Mouse (Mus musculus): ENCODE results near the gene Lmna. TPM values are rescaled to one million over a fixed set of nuclear protein-coding genes. Genes with fewer than 3 reads are reported as not detected.

The Lmna gene
- total RNA-seq, 2 experiments from 2014 or later, result 109 to 113 TPM

DNA sequence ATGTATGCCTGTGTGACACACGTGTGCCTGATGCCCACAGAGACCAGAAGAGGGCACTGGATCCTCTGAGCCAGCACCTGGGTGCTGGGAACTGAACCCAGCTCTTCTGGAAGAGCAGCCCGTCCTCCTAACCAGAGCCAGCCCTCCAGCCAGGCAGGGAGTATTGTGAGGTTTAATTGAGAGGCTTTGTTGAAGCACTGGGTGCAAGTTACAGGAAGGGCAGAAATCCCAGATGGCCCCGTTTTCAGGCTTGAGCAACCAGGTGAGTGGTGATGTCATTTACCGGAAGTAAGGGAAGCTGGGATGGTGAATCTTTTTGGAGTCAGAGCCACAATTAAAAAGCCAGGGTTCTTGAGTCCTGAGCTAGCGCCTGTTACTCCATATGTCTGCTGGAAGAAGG is 15.3 kb upstream of the Lmna start:
- DNase-seq (ENCODE audit: low spot score in 2 of 2), result no peak

DNA sequence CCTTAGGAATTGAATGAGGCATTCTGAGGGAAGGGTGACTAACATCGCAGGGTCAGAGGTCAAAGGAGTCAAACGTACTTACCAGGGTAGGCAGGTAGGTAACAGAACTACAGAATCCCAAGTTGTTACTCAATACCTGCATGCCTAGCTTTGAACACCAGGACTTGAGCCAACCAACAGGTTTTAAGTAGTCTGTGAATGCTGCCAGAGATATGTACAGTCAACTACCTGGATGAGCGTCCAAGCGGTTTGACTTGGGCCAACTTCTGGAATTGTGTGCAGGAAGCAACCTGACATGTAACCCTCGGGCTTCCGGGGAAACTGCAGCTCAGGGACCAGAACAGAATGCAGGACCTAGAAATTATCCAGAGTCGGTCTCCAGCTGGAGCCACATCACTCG is 13.3 kb upstream of the Lmna start:
- DNase-seq (ENCODE audit: low spot score in 2 of 2), result no peak

DNA sequence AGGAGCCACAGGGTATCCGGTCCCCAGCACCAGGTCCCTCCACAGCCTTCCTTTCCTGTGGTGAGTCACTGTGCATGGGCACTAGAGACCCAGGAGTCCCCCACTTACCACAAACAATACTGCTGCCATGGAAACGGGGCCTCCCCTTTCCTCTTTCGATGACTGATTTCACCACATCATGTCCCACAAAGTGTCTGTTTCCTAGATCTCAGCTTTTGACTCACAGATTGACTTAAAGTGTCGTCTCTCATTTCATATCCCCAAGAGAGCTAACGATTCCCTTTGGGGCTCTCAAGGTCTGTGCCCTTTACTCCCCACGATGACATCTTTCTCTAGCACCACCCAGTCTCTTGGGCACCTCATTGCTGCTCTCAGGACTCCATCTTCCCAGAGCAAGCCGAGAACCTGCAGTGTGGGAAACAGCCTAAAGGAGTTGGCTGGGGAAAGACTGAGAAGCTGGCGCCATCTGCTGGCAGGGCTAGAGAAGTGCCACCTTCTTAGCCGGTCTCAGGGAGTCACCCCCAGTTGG is 12.1 kb upstream of the Lmna start:
- peak in 1 of 2 experiments; percentile 69 for DNase-seq (ENCODE audit: low spot score in 2 of 2)

DNA sequence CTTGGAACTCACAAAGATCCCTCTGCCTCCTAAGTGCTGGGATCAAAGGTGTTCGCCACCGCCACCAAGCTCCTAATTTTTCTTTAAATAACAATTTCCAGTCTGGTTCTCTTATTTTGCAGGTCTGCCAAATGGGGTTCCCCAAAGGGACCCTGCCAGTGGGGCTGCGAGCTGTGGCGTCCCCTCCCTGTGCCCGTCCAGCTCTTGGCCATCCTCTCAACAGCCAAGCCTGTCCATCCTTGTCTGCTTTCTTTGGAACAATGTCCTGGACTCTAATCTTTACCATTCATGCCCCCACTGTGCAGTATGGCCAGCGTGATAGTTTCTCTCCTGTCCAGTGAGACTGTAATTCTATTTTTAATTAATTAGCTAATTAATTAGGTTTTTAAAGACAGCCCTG is 11.4 kb upstream of the Lmna start:
- no peak for DNase-seq (ENCODE audit: low spot score in 2 of 2)

DNA sequence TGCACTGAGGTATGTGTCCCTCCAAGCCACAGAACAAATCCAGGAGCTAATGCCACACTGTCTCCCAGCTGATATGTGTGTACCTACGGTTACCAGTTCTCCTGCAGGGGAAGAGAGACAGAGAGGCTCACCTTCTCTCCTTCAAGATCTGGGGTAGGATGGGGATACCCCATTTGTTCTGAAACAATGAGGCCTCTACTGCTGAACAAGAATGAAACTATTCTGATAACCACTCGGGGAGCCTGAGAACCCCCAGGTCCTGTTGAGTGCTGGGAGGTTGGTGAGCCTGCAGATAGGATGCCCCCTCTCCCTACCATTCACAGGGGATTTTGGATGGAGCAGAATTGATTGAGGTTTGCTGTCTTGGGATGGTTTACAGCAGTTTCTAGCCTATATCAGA is 10.3 kb upstream of the Lmna start:
- no peak for DNase-seq (ENCODE audit: low spot score in 2 of 2)

DNA sequence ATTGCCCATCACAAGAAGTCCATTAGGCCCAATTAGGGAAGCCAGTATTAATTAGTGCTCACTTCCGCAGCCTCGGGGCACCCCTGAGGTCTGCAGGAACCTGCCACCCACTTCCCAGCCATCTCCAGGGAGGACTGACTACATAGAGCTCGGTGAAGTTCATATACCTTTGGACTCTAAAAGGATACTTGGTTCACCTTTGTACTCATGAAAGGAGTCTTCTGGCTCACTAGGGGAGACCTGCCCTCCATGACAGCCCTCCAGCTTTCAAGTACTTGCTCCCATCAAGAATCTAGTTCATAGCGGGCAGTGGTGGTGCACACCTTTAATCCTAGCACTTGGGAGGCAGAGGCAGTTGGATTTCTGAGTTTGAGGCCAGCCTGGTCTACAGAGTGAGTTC is 8.7 kb upstream of the Lmna start:
- DNase-seq (ENCODE audit: low spot score in 2 of 2), result no peak

DNA sequence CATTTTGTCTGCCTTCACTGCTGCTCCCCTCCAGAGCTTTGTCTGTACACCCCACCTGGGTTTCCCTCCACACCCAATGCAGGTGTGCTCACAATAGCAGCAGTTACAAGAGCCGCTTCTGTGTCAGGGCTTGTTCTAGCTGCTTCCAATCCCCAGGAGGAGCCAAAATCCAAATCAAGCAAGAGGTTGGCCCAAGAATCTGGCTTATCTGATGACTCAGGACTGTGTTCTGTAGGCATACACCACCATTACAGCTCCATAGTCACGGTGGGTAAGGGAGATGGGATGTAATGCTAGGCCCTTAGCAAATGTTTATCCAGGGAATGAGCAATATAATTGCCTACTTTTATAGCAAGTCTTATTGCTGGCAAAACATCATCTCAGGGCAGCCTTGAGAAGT is 6.7 kb upstream of the Lmna start:
- no peak for DNase-seq (ENCODE audit: low spot score in 2 of 2)

DNA sequence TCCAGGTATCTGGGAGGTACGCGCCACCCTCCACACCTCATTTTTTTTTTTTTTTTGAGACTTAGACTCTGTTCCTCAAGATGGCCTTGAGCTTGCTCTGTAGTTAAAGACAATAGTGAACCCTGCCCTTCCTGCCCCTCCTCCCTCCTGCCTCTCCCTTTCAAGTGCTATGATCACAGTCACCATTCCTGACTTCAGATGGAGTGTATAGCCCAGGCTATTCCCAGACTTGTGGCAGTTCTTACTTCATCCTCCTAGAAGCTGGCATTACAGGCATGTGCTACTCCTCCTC is 5.3 kb upstream of the Lmna start:
- no peak for DNase-seq (ENCODE audit: low spot score in 2 of 2)

DNA sequence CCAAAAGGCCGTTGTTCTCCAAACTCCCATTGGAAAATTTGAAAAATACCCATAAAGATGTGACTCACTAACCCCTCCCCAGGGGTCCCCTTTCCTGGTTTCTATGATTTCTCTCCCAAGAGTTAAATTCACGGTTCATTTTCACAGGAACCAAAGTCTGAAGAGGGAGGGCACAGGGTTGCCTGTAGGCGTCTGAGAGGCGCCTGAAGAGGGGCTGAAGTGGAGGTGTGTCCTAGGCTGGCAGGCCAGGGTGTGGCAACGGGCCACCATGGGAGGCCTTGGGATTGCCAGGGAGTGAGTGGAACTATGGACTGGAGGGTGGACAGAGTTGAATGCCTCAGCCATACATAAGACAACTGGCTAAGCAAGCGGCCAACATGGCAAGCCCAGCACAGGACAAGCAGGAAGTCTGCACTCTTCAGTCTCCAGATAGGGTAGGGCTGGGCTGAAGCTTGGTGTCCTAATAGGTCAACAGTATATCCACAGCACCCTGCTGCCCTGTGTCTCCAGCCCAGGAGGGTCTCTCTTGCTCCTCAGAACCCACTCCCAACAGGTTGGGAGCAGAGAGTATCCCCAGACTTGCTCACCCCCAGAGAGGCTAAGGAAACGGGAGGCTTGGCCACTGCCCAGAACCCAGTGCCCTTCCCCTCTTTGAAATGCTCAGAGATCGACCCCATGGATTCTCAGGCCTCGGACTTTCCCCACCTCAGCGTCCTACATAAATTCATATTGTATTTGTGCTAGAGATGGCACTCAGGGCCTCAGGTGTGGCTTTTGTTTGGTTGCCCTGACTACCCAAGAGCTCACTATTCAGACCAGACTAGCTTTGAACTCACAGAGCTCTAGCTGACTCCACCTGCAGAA is 4.7 kb upstream of the Lmna start:
- DNase-seq (ENCODE audit: low spot score in 2 of 2), result no peak

DNA sequence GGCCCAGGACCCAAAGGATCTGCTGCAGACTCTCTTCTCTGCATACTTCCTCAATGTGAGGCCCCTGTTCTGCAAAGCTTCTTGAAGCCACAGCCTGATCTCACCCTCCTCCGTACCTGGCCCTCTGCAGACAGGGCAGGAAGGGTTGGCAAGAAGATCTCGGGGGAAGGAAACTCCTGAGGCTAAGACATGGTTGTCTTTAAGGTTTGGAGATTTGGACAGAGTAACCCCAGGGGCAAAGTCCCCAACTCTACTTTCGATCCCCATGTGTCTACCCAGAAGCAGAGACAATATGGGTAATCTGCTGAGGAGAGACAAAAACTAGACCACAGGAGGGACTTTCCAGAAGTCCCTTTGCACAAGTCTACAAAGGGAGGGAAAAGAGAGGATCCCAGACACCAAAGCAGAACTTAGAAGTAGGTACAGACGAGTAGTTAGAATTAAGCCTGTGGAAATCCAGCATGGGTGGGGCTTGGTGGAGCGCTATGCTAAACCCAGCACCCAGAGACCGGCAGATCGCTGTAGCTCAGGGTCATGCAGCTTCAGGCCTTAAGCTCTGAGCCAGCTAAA is 3.9 kb upstream of the Lmna start:
- no peak for DNase-seq (ENCODE audit: low spot score in 2 of 2)

DNA sequence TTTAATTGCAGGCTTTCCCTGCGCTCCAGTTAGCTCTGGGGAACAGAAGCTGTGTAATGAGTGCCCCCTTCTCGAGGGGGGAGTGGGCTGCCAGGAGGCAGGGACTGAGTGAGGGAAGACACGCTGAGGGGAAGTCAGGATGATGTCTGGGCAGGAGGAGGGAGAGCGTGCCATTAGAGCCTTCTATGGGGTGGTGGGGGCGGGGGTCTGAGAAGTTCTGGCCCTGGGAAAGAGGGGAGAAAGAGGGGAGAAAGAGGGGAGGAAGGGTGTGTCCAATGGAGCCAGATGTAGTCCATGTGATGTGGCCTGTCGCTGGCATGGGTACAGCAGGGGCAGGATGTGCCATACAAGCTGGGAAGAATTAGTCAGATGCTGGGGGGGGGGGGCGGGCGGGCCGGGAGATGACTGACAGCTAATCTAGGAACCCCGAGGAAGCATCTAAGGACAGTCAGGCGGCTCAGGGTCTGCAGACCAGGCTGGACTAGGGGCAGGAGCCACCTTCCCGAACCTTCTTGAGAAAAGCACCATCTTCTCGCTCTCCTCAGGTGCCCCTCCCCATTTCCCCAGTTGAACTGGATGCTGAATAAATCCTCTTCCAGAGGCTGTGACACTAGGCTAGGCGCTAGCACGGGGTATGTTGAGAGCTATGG is 3.3 kb upstream of the Lmna start:
- DNase-seq (ENCODE audit: low spot score in 2 of 2), result no peak

DNA sequence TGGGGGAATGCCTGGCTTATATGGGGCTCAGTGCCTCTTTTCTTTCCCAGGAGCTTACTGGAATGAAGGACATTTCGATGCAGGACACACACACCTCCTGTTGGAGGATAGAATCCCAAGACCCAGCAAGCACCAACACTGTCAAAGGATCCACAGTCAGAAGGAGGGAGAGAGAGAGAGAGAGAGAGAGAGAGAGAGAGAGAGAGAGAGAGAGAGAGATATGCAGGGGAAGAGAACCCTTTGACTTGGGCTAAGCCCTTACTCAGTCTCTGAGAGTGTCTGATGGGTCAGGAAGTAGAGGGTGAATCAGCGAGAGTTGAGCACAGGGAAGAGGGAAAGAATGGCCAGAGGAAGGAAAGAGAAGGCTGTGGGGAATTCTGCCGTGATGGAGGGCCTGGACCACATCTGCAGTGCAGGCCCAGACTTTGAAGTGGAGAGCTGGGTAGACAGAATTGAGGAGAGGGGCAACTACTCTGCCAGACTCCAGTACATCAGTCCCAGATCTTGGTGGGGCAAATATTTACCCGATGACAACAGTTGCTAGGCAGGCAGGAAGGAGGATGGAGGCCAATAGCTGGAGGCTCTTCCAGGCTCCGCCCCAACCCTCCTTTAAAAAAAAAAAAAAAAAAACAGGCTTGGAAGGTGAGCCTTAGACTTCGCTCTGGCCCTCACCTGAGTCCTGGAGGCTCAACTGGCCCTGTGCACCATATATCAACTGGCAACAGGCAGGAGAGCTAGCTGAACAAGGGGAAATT is 2.6 kb upstream of the Lmna start:
- no peak for DNase-seq (ENCODE audit: low spot score in 2 of 2)

DNA sequence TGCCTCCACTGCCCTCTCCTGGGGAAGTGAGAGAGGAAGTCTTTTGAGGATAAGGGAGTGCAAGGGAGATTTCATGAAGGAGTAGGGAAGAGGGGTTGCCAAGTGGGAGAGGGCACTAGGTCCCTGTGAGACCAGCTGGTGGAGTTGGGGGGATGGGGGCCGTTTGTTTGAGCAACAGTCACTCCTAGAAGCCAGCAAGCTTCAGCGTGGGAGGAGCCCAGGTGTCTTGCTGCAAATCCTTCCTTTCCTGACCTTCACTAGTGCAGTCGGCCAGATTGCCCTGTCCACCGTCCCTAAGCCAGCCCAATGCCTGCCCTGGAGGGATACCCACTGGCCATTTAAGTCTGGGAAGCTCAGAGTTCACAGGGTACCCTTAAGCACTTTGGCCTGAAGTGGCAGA is 1.8 kb upstream of the Lmna start:
- DNase-seq (ENCODE audit: low spot score in 2 of 2), result no peak

DNA sequence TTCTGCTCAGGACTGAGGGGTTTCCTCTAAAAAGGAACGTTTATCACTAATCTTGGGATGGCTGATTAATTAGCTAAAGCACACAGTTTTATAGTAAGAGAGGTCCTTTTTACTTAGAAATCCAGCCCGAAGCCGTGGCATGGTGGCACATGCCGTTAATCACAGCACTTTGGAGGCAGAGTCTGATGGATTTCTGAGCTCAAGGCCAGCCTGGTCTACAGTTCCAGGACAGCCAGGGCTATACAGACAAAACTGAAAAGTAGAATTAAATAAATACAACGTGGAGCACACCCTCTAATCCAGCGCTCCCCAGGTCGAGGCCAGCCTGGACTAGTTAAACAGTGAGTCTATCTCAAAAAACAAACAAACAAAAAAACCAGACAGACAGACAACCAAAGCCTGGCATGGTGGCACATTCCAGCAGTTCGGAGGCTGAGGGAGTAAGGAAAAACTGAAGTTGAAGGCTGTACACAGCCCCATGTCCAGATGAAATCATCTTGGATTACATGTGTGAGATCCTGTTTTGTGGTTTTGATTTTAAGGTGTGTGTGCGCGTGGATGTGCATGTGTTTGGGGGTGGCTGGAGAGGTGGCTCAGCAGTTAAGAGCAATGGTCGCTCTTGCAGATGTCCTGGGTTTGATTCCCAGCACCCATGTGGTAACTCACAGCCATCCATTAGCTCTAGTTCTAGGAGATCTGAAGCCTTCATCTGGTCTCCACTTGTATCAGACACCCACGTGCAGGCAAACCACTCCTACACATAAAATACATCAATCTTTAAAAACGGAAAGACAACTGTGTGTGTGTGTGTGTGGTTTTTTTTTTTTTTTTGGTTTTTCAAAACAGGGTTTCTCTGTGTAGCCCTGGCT is 899 bp upstream of the Lmna start:
- DNase-seq (ENCODE audit: low spot score in 2 of 2), result no peak

DNA sequence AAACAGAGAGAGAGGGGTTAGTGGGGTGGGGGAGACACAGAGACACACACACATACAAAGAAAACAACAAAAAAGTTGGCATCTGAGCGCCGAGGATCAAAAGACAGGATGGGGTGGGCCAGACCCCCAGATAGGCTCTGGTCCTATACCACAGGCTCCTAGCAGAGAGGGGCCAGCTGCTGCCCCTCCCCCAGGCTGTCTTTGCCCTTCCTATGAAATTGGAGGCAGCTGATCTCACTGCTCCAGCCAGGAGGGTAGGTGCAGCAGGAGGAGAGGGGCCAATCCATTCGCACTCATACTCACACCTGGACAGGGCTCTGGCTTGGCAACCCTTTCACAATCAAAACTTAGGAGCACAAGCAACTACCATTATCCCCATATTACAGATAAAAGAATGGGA is 506 bp downstream of the Lmna start:
- no peak for DNase-seq (ENCODE audit: low spot score in 2 of 2)

DNA sequence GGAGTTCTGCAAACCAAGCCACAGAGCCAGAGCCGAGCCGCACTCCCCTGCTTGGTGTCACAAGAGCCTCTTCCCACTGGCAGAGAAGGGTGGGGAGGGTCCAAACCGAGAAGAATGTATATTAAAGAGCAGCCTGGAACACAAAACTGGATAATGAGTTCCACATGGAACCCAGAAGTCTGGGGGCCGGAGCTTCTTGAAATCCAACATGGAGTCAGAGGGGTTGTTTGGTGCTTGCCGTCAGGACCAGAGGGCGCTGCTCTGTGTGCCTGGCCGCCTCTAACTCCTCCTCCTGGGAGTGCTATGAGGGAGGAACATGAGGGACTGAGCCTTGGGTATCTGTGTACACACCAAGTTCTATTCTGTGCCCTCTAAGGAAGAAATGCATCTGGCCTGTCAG is 4.0 kb downstream of the Lmna start:
- no peak for DNase-seq (ENCODE audit: low spot score in 2 of 2)

DNA sequence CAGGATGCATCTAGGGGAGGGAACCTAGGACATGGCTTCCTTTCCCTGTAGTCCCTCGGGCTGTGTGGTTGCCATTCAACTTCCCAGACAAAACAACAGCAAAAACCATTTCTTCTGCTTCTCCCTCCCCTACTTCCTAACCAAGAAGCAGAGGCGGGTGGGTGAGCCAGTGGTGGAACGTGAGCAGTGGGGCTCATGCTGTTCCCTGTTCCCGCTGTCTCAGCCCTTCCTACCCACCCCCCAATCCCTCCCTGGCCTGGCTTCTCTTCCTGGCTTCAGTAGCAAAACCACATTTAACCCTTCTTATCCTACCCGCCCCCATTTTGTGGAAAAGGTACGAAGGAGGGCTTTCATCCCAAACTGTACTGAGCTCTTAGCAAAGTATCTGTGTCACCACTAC is 4.7 kb downstream of the Lmna start:
- no peak for DNase-seq (ENCODE audit: low spot score in 2 of 2)

DNA sequence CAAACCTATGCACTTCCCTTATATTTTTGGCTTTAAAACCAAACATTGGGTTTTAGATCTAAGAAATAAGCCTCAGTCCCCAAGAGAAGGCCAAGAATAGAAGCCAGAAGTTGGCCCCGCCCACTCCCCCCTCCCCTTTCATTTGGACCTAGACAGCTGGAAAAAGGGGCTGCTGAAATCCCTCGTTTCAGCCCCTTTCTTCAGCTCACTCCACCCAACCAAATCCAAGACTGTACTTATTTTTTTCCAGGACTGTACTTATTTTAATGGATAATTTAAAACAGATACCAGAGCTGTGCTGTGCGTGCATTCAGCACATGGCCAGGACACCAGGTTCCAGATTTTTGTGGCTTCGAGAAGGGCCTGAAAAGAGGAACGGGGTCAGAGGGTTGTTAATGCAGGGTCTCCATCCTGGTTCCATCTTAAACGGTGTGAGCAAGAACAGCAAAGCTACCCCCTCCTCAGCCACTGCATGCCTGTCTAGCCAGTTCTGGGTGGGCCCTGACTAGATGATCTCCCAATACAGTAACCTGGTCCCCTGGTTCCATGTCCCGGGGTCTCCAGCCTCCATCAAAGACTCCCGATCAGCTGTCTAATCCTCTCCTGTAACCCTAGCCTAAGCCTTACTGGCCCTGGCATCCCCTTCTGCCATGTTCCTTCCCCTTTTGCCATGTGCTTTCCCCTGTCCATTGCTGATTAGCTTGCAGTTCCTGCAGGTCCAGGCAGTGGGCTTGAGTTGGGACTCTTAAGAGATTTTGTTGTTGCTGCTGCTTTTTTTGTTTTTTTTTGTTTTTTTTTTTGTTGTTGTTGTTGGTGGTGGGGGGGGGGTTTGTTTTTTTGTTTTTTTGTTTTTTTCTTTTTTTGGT is 5.6 kb downstream of the Lmna start:
- no peak for DNase-seq (ENCODE audit: low spot score in 2 of 2)

DNA sequence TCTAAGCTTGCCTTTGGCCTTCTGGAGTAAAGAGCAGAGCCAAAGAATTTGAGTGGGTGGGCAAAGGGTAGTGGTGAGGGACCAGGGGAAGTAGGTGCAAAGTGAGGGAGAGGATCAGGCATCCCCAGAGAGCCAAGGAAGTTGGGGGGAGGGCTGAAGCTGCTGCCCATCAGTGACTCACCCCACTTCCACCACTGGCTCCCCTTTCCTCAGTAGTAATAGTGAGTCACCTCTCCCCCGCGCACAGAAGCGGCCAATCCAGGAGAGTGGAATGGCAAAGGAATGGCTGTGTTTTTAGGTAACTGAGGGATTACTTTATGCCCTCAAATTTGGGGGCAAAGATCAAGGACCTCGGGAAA is 6.3 kb downstream of the Lmna start:
- peak in 1 of 2 experiments; percentile 45 for DNase-seq (ENCODE audit: low spot score in 2 of 2)
